Mouse (Mus musculus) kidney, embryonic 16.5 days (tissue): ENCODE results near the gene Ror1. TPM values are rescaled to one million over a fixed set of nuclear protein-coding genes. Genes with fewer than 3 reads are reported as not detected.

Experiments
- ATAC-seq: fragments of 200-750 bp; cut with Nextera tagmentation; 2 replicates; pipeline ENCODE4 v1.8.0; 2017; ENCODE audit warnings: moderate TSS enrichment; ENCODE audit not compliant: low FRiP score, low TSS enrichment
- H3K27ac ChIP-seq: fragments of 300-500 bp; sonication (generic); 2 replicates; pipeline ENCODE4 v1.5.1; 2014; ENCODE audit warnings: low read length
- H3K27me3 ChIP-seq: fragments of 300-500 bp; sonication (generic); 2 replicates; pipeline ENCODE4 v1.6.1; 2014; ENCODE audit warnings: low read length, control low read depth, mixed read lengths; ENCODE audit not compliant: insufficient read depth
- H3K36me3 ChIP-seq: fragments of 300-500 bp; sonication (generic); 2 replicates; pipeline ENCODE4 v1.6.1; 2014; ENCODE audit warnings: low read length, control low read depth, mixed read lengths; ENCODE audit not compliant: insufficient read depth
- H3K4me1 ChIP-seq: fragments of 300-500 bp; sonication (generic); 2 replicates; pipeline ENCODE4 v1.6.1; 2014; ENCODE audit warnings: low read length, control low read depth, mixed read lengths; ENCODE audit not compliant: insufficient read depth
- H3K4me2 ChIP-seq: fragments of 300-500 bp; sonication (generic); replicated peaks from 2 replicates; pipeline ENCODE4 v1.6.1; 2014; ENCODE audit warnings: low read depth, low read length
- H3K4me3 ChIP-seq: fragments of 300-500 bp; sonication (generic); 2 replicates; pipeline ENCODE4 v1.5.1; 2014; ENCODE audit warnings: mild to moderate bottlenecking, low read length
- H3K9ac ChIP-seq: fragments of 300-500 bp; sonication (generic); replicated peaks from 2 replicates; pipeline ENCODE4 v1.6.1; 2014; ENCODE audit warnings: low read length
- H3K9me3 ChIP-seq: fragments of 300-500 bp; sonication (generic); 2 replicates; pipeline ENCODE4 v1.6.1; 2016; ENCODE audit warnings: low read length, control low read depth
- WGBS: fragments of 180-500 bp; shearing (Covaris S2); extraction: QIAGEN DNeasy Blood & Tissue Kit; methylation state at CpG from one replicate; pipeline ENCODE4 v1.1.7; 2014; 5-methylcytosine and 5-hydroxymethylcytosine counted together
- polyA plus RNA-seq: library from polyadenylated mRNA; unstranded; fragments of >200 nt; fragmentation: Nextera tagmentation; extraction: Ambion mirVana; gene quantifications from 2 replicates; pipeline ENCODE4 v1.2.1, GENCODE M21; 2015

Gene Ror1
- polyA plus RNA-seq, 1 experiment from 2014 or later: 9.3 TPM

GRCm38 (mm10) chr4:100252050-100252449 is 156.5 kb downstream of the Ror1 start:
- H3K9me3 ChIP-seq: no peaks in the 10 kb centered on the region
- H3K4me3 ChIP-seq: no peak overlapping the region
- peak overlapping the region; percentile 69 for H3K27ac ChIP-seq
- H3K4me2 ChIP-seq: no peak overlapping the region
- WGBS: 32% methylated on average over 1 of the region's 1 CpGs
- no peak for ATAC-seq
- no peak overlapping the region for H3K9ac ChIP-seq
- peaks cover 28% of the 10 kb centered on the region for H3K4me1 ChIP-seq
- no peaks in the 10 kb centered on the region for H3K27me3 ChIP-seq
- H3K36me3 ChIP-seq: no peaks in the 10 kb centered on the region

- no peaks in the 10 kb centered on the region for H3K27me3 ChIP-seq
- H3K4me3 ChIP-seq: no peak overlapping the region
- no peak overlapping the region for H3K4me2 ChIP-seq
- peak overlapping the region; percentile 69; the same call in 1 of the 2 replicates for H3K27ac ChIP-seq
- no peak overlapping the region for H3K9ac ChIP-seq
- no peak for ATAC-seq
- no peaks in the 10 kb centered on the region for H3K9me3 ChIP-seq
- WGBS: 71% methylated on average over 10 of the region's 10 CpGs
- H3K36me3 ChIP-seq: no peaks in the 10 kb centered on the region
- peaks cover 23% of the 10 kb centered on the region for H3K4me1 ChIP-seq
These were observed 157.1 kb downstream of the Ror1 start for GRCm38 (mm10) chr4:100252646-100253045.

GRCm38 (mm10) chr4:100253401-100253800 is 157.8 kb downstream of the Ror1 start:
- 85% methylated on average over 9 of the region's 9 CpGs for WGBS
- Histone ChIP-seq H3K4me1 (peaks cover 27% of the 10 kb centered on the region), H3K9me3 (no peaks in the 10 kb centered on the region), H3K9ac (0 out of 2 replicates have a peak overlapping the region, but pooled peaks have one; percentile 22), H3K27me3 (no peaks in the 10 kb centered on the region), H3K4me3 (no peak overlapping the region), H3K4me2 (no peak overlapping the region), H3K36me3 (no peaks in the 10 kb centered on the region), H3K27ac (no peak overlapping the region)
- ATAC-seq: no peak

GRCm38 (mm10) chr4:100253831-100254230 is 158.2 kb downstream of the Ror1 start:
- H3K9me3 ChIP-seq: no peaks in the 10 kb centered on the region
- ATAC-seq: no peak
- 74% methylated on average over 7 of the region's 7 CpGs for WGBS
- H3K36me3 ChIP-seq: no peaks in the 10 kb centered on the region
- H3K27ac ChIP-seq: no peak overlapping the region
- H3K4me1 ChIP-seq: peaks cover 31% of the 10 kb centered on the region
- no peak overlapping the region for H3K4me3 ChIP-seq
- no peak overlapping the region for H3K9ac ChIP-seq
- no peaks in the 10 kb centered on the region for H3K27me3 ChIP-seq
- H3K4me2 ChIP-seq: no peak overlapping the region

GRCm38 (mm10) chr4:100258462-100258861 is 162.9 kb downstream of the Ror1 start:
- 69% methylated on average over 5 of the region's 5 CpGs for WGBS

GRCm38 (mm10) chr4:100263917-100264316 is 168.3 kb downstream of the Ror1 start:
- Histone ChIP-seq H3K27ac (no peak overlapping the region), H3K4me2 (no peak overlapping the region), H3K27me3 (no peaks in the 10 kb centered on the region), H3K36me3 (no peaks in the 10 kb centered on the region), H3K4me3 (no peak overlapping the region), H3K4me1 (peaks cover under 1% of the 10 kb centered on the region; the same call in 1 of the 2 replicates), H3K9me3 (no peaks in the 10 kb centered on the region), H3K9ac (no peak overlapping the region)
- WGBS: 85% methylated on average over 1 of the region's 1 CpGs
- ATAC-seq: no peak

More at GRCm38 (mm10) chr4:100258462-100258861, 162.9 kb downstream of the Ror1 start:
- H3K9ac ChIP-seq: no peak overlapping the region
- peaks cover 15% of the 10 kb centered on the region; the same call in 1 of the 2 replicates for H3K4me1 ChIP-seq
- H3K9me3 ChIP-seq: no peaks in the 10 kb centered on the region
- no peaks in the 10 kb centered on the region for H3K36me3 ChIP-seq
- H3K4me3 ChIP-seq: no peak overlapping the region
- no peaks in the 10 kb centered on the region for H3K27me3 ChIP-seq
- ATAC-seq: 0 out of 2 replicates have a peak, but pooled peaks have one; percentile 57
- H3K4me2 ChIP-seq: no peak overlapping the region
- no peak overlapping the region for H3K27ac ChIP-seq

- H3K36me3 ChIP-seq: no peaks in the 10 kb centered on the region
- WGBS: 63% methylated on average over 10 of the region's 10 CpGs
- no peak overlapping the region for H3K27ac ChIP-seq
- no peaks in the 10 kb centered on the region for H3K27me3 ChIP-seq
- no peaks in the 10 kb centered on the region for H3K4me1 ChIP-seq
- no peak for ATAC-seq
- H3K4me2 ChIP-seq: no peak overlapping the region
- no peaks in the 10 kb centered on the region for H3K9me3 ChIP-seq
- no peak overlapping the region for H3K4me3 ChIP-seq
- H3K9ac ChIP-seq: no peak overlapping the region
These were observed 175.6 kb downstream of the Ror1 start for GRCm38 (mm10) chr4:100271059-100271735.

GRCm38 (mm10) chr4:100271736-100272127 is 176.1 kb downstream of the Ror1 start:
- Histone ChIP-seq H3K4me3 (no peak overlapping the region), H3K4me2 (no peak overlapping the region), H3K36me3 (no peaks in the 10 kb centered on the region), H3K27ac (peak overlapping the region; percentile 17; the same call in 1 of the 2 replicates), H3K9me3 (no peaks in the 10 kb centered on the region), H3K27me3 (no peaks in the 10 kb centered on the region), H3K4me1 (no peaks in the 10 kb centered on the region), H3K9ac (no peak overlapping the region)
- WGBS: 49% methylated on average over 6 of the region's 6 CpGs
- ATAC-seq: 0 out of 2 replicates have a peak, but pooled peaks have one; percentile 27

GRCm38 (mm10) chr4:100273356-100273755 is 177.8 kb downstream of the Ror1 start:
- Histone ChIP-seq H3K27me3 (no peaks in the 10 kb centered on the region), H3K9ac (no peak overlapping the region), H3K4me2 (no peak overlapping the region), H3K9me3 (no peaks in the 10 kb centered on the region), H3K27ac (no peak overlapping the region), H3K36me3 (no peaks in the 10 kb centered on the region), H3K4me1 (no peaks in the 10 kb centered on the region), H3K4me3 (no peak overlapping the region)
- ATAC-seq: no peak
- 83% methylated on average over 3 of the region's 3 CpGs for WGBS

- Histone ChIP-seq H3K27ac (no peak overlapping the region), H3K4me3 (no peak overlapping the region), H3K4me1 (no peaks in the 10 kb centered on the region), H3K9ac (no peak overlapping the region), H3K36me3 (no peaks in the 10 kb centered on the region), H3K9me3 (no peaks in the 10 kb centered on the region), H3K4me2 (no peak overlapping the region), H3K27me3 (no peaks in the 10 kb centered on the region)
- 94% methylated on average over 4 of the region's 4 CpGs for WGBS
- no peak for ATAC-seq
These were observed 178.4 kb downstream of the Ror1 start for GRCm38 (mm10) chr4:100273807-100274480.
